Mouse (Mus musculus): Measurements from ENCODE around the gene Irf9. TPM values are rescaled to one million over a fixed set of nuclear protein-coding genes. Genes with fewer than 3 reads are reported as not detected.

Irf9 gene
- total RNA-seq, 1 experiment from 2014 or later, result 61.3 TPM

GRCm38 (mm10) chr14:55596036-55596690 lies 7.2 kb upstream of the Irf9 start:
- ATAC-seq (replicated peaks in 1 of 2; ENCODE audit: insufficient read depth in 1 of 2, low FRiP score in 2 of 2, low TSS enrichment in 1 of 2, low read depth in 1 of 2, poor library complexity in 2 of 2, severe bottlenecking in 2 of 2), result no peak

DNA sequence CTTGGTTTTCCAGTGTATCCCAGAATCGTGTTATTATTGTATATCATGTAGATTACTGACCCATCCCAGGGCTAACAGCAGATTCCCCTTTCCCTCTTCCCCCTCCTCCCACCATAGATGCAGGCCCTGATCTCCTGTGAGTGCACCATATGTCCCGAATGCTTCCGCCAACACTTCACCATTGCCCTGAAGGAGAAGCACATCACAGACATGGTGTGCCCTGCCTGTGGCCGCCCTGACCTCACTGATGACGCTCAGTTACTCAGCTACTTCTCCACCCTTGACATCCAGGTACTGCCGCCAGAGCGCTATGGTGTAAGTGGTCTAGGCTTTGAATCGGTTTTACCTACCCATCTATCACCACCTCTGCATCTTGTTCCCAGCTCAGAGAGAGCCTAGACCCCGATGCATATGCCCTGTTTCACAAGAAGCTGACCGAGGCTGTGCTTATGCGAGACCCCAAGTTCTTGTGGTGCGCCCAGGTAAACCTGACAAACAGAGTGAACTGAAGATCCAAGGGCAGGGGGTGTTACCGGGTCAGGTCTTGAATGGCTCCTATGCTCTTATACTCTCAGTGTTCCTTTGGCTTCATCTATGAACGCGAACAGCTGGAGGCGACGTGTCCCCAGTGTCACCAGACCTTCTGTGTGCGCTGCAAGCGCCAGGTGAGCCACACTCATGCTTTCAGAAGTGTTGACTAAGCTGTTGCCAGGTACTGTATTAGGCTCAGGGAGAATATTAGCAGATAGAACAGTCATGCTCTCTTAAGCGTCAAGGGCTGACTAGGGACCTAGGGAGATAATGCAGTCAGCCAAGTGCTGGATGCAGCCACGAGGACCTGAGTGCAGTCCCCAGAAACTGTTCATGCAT lies 4.6 kb upstream of the Irf9 start:
- no peak for ATAC-seq (replicated peaks in 1 of 2; ENCODE audit: insufficient read depth in 1 of 2, low FRiP score in 2 of 2, low TSS enrichment in 1 of 2, low read depth in 1 of 2, poor library complexity in 2 of 2, severe bottlenecking in 2 of 2)

GRCm38 (mm10) chr14:55603633-55604576 lies 534 bp downstream of the Irf9 start:
- ATAC-seq (replicated peaks in 1 of 2; ENCODE audit: insufficient read depth in 1 of 2, low FRiP score in 2 of 2, low TSS enrichment in 1 of 2, low read depth in 1 of 2, poor library complexity in 2 of 2, severe bottlenecking in 2 of 2), result peak; percentile 95

DNA sequence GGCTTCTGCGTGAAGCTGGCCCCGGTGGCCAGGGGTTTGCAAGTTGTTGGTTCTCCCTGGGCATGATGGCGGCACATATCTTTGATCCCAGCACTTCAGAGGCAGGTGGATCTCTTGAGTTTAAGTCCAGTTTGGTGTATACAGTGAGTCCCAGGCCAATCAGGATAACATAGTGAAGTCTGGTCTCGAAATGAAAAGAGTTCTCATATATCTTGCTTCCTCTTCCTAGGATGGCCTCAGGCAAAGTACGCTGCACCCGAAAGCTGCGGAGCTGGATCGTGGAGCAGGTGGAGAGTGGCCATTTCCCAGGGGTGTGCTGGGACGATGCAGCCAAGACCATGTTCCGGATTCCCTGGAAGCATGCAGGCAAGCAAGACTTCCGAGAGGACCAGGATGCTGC lies 1.5 kb downstream of the Irf9 start:
- no peak for ATAC-seq (replicated peaks in 1 of 2; ENCODE audit: insufficient read depth in 1 of 2, low FRiP score in 2 of 2, low TSS enrichment in 1 of 2, low read depth in 1 of 2, poor library complexity in 2 of 2, severe bottlenecking in 2 of 2)

GRCm38 (mm10) chr14:55605743-55606459 lies 2.5 kb downstream of the Irf9 start:
- no peak for ATAC-seq (replicated peaks in 1 of 2; ENCODE audit: insufficient read depth in 1 of 2, low FRiP score in 2 of 2, low TSS enrichment in 1 of 2, low read depth in 1 of 2, poor library complexity in 2 of 2, severe bottlenecking in 2 of 2)

- ATAC-seq (replicated peaks in 1 of 2; ENCODE audit: insufficient read depth in 1 of 2, low FRiP score in 2 of 2, low TSS enrichment in 1 of 2, low read depth in 1 of 2, poor library complexity in 2 of 2, severe bottlenecking in 2 of 2), result no peak
Observed at GRCm38 (mm10) chr14:55608339-55608738, 5.0 kb downstream of the Irf9 start.

GRCm38 (mm10) chr14:55613346-55613745 lies 10.0 kb downstream of the Irf9 start:
- no peak for ATAC-seq (replicated peaks in 1 of 2; ENCODE audit: insufficient read depth in 1 of 2, low FRiP score in 2 of 2, low TSS enrichment in 1 of 2, low read depth in 1 of 2, poor library complexity in 2 of 2, severe bottlenecking in 2 of 2)

DNA sequence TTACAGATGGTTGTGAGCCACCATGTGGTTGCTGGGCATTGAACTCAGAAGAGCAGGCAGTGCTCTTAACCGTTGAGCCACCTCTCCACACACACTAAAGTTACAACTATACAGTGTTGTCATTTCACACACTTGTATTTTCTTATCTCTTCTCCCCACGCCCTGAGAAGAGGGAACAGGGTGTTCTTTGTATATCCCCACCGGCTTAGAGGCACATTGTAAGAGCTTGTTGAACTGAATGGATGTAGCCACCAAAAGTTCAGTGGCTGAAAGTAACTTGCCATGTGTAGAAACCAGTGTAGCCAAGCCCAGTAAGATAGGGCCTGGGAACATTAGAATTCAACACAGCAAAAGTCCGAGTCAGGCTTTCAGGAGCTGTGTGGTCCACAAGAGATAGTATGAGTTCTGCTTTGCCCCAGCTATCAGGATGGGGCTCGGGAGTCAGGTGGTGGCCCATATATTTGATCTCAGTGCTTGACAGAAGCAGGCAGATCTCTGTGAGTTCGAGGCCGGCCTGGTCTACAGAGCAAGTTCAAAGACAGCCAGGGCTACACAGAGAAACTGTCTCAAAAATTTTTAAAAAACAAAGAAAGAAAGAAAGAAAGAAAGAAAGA lies 11.3 kb downstream of the Irf9 start:
- no peak for ATAC-seq (replicated peaks in 1 of 2; ENCODE audit: insufficient read depth in 1 of 2, low FRiP score in 2 of 2, low TSS enrichment in 1 of 2, low read depth in 1 of 2, poor library complexity in 2 of 2, severe bottlenecking in 2 of 2)

GRCm38 (mm10) chr14:55615876-55616275 lies 12.5 kb downstream of the Irf9 start:
- no peak for ATAC-seq (replicated peaks in 1 of 2; ENCODE audit: insufficient read depth in 1 of 2, low FRiP score in 2 of 2, low TSS enrichment in 1 of 2, low read depth in 1 of 2, poor library complexity in 2 of 2, severe bottlenecking in 2 of 2)

GRCm38 (mm10) chr14:55616844-55617243 lies 13.5 kb downstream of the Irf9 start:
- ATAC-seq (replicated peaks in 1 of 2; ENCODE audit: insufficient read depth in 1 of 2, low FRiP score in 2 of 2, low TSS enrichment in 1 of 2, low read depth in 1 of 2, poor library complexity in 2 of 2, severe bottlenecking in 2 of 2), result no peak

GRCm38 (mm10) chr14:55617822-55618221 lies 14.5 kb downstream of the Irf9 start, which contains the start of gene Rec8:
TSS of gene Rec8 (plus strand) at chr14:55618037.
- peak; percentile 85 to 88 for ATAC-seq (replicated peaks in 1 of 2; ENCODE audit: insufficient read depth in 1 of 2, low FRiP score in 2 of 2, low TSS enrichment in 1 of 2, low read depth in 1 of 2, poor library complexity in 2 of 2, severe bottlenecking in 2 of 2)

GRCm38 (mm10) chr14:55618486-55619195 lies 15.3 kb downstream of the Irf9 start:
- peak; percentile 49 to 63 for ATAC-seq (replicated peaks in 1 of 2; ENCODE audit: insufficient read depth in 1 of 2, low FRiP score in 2 of 2, low TSS enrichment in 1 of 2, low read depth in 1 of 2, poor library complexity in 2 of 2, severe bottlenecking in 2 of 2)

DNA sequence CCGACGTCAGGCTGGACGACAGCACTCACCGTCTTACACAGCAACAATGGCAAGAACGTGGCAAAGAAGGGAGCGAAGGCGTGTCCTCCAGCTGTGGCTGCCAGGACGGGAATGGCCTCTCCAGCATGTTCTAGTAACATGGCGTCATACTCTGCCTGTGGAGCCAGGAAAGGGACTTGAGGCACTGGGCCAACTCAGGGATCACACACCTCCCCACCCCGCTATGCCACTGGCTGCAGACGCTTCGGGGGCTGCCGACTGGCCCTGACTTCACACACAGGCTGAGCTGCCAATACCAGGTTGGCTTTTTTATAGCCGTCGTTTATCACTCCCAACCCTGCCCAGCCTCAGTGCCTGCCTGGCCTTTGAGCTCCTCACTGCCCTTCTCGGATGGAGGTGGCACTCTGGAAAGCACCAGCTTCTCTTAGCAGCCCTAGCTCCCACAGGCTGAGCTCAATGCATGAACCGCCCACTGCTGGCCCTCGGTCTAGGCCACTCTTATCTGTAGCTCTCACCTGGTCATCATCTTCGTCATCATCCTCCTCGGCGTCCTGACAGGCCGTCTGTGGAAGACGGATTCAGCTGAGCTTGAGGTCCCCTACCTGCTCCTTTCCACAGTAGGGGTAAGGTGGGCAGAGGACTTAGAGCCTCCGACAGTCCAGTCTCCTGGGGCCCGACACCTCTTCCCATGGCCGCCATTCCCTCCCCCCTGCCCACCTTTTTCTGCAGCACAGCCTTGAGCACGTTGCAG lies 24.9 kb downstream of the Irf9 start:
- no peak for ATAC-seq (replicated peaks in 1 of 2; ENCODE audit: insufficient read depth in 1 of 2, low FRiP score in 2 of 2, low TSS enrichment in 1 of 2, low read depth in 1 of 2, poor library complexity in 2 of 2, severe bottlenecking in 2 of 2)

GRCm38 (mm10) chr14:55629312-55629711 lies 25.9 kb downstream of the Irf9 start:
- ATAC-seq (replicated peaks in 1 of 2; ENCODE audit: insufficient read depth in 1 of 2, low FRiP score in 2 of 2, low TSS enrichment in 1 of 2, low read depth in 1 of 2, poor library complexity in 2 of 2, severe bottlenecking in 2 of 2), result peak; percentile 65 to 74; a peak in 2 of 4 replicates

- peak in 1 of 2 experiments; percentile 11; a peak in 2 of 4 replicates for ATAC-seq (replicated peaks in 1 of 2; ENCODE audit: insufficient read depth in 1 of 2, low FRiP score in 2 of 2, low TSS enrichment in 1 of 2, low read depth in 1 of 2, poor library complexity in 2 of 2, severe bottlenecking in 2 of 2)
Observed at GRCm38 (mm10) chr14:55634874-55635522, 31.6 kb downstream of the Irf9 start.
